Mouse (Mus musculus) intestine, postnatal 0 days (tissue): ENCODE measurements around the gene Usp8. TPM values are rescaled to one million over a fixed set of nuclear protein-coding genes. Genes with fewer than 3 reads are reported as not detected.

Experiments
- ATAC-seq: fragments of 200-750 bp; cut with Nextera tagmentation; 2 replicates; pipeline ENCODE4 v1.8.0; 2017; ENCODE audit warnings: mild to moderate bottlenecking, moderate TSS enrichment, moderate library complexity
- H3K27ac ChIP-seq: fragments of 300-500 bp; sonication (generic); 2 replicates; pipeline ENCODE4 v1.5.1; 2014; ENCODE audit warnings: mild to moderate bottlenecking, low read depth, low read length, moderate library complexity
- H3K27me3 ChIP-seq: fragments of 300-500 bp; sonication (generic); replicated peaks from 2 replicates; pipeline ENCODE4 v1.6.1; 2014; ENCODE audit warnings: low read length, mixed read lengths; ENCODE audit not compliant: control insufficient read depth, insufficient read depth
- H3K36me3 ChIP-seq: fragments of 300-500 bp; sonication (generic); 2 replicates; pipeline ENCODE4 v1.6.1; 2014; ENCODE audit warnings: mild to moderate bottlenecking, moderate library complexity; ENCODE audit not compliant: control insufficient read depth, insufficient read depth
- H3K4me1 ChIP-seq: fragments of 300-500 bp; sonication (generic); replicated peaks from 2 replicates; pipeline ENCODE4 v1.6.1; 2014; ENCODE audit warnings: antibody characterized with exemption, low read length, mixed read lengths; ENCODE audit not compliant: control insufficient read depth, insufficient read depth
- H3K4me2 ChIP-seq: fragments of 300-500 bp; sonication (generic); replicated peaks from 2 replicates; pipeline ENCODE4 v1.6.1; 2014; ENCODE audit warnings: low read depth, mild to moderate bottlenecking, moderate library complexity
- H3K4me3 ChIP-seq: fragments of 300-500 bp; sonication (generic); 2 replicates; pipeline ENCODE4 v1.5.1; 2014; ENCODE audit warnings: low read depth, low read length
- H3K9ac ChIP-seq: fragments of 300-500 bp; sonication (generic); 2 replicates; pipeline ENCODE4 v1.6.1; 2014; ENCODE audit warnings: mild to moderate bottlenecking, low read depth, low read length
- H3K9me3 ChIP-seq: fragments of 300-500 bp; sonication (generic); 2 replicates; pipeline ENCODE4 v1.6.1; 2016; ENCODE audit warnings: mixed run types; ENCODE audit not compliant: control insufficient read depth
- CTCF ChIP-seq: sonication (generic); IDR thresholded peaks from 2 replicates; pipeline ENCODE4 v1.5.1; 2016; ENCODE audit warnings: low read depth, mild to moderate bottlenecking, control low read depth, antibody characterized with exemption, moderate library complexity
- WGBS: fragments of 180-500 bp; shearing (Covaris S2); extraction: QIAGEN DNeasy Blood & Tissue Kit; methylation state at CpG from one replicate; pipeline ENCODE4 v1.1.7; 2014; 5-methylcytosine and 5-hydroxymethylcytosine counted together
- polyA plus RNA-seq: library from polyadenylated mRNA; unstranded; fragments of >200 nt; fragmentation: Nextera tagmentation; extraction: Ambion mirVana; gene quantifications from 2 replicates; pipeline ENCODE4 v1.2.1, GENCODE M21; 2015

Gene Usp8
- polyA plus RNA-seq, 1 experiment from 2014 or later = 17.7 TPM

DNA sequence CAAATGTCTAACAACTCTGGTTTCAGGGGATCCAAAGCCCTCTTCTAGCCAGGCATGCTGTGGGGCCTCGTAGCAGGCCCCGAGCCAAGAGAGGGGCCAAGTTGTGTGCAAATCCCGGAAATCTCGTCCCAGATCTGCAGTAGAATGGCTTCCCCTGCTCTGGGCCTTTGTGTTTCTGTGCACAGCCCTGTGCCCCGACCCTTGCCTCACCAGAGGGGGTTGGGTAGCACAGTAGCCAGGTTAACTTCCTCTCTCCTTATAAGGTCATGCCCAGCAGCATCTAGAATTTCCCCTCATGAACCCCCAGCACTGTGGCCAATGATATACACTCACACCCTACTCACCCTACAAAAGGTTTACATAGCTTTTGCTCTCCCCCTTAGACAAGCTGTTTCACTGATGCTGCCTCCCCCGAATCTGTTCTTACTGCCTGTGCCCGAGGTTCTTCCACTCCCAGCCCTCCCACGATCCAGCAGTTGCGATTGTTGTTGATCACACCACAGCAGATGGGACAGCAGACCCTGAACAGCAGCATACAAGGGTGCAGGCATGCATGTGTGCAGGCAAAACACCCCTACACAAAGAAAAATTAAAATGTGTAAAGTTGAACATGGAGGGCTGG is 80.7 kb downstream of the Usp8 start:
- H3K9ac ChIP-seq = no peak overlapping the region
- WGBS = 45% methylated on average over 9 of the region's 9 CpGs
- ATAC-seq = no peak

DNA sequence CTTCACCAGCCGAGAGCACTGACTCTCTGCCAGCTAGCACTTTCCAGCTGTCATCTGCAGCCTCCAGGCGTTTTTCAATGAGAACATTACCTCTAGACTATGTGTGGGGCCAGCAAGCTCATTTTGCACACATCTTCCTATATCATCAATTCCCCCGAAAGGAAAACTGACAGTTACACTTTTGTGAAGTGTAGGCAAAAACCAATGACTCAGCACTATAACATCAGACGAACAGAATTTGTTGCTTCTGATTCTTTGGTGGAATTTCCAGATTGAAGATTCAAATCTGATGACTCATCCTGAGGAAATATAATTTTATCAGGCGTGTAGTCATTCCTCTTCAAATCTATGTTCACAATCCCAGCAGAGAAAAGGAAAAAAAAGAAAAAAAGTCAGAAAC is 85.5 kb downstream of the Usp8 start:
- H3K9me3 ChIP-seq = no peaks in the 10 kb centered on the region
- H3K27ac ChIP-seq = no peak overlapping the region
- ATAC-seq = no peak
- no peak overlapping the region for H3K9ac ChIP-seq
- no peak overlapping the region for H3K4me2 ChIP-seq
- peaks cover 60% of the 10 kb centered on the region for H3K36me3 ChIP-seq
- H3K4me3 ChIP-seq = no peak overlapping the region
- WGBS = 73% methylated on average over 5 of the region's 5 CpGs
- no peaks in the 10 kb centered on the region for H3K4me1 ChIP-seq
- TF ChIP-seq CTCF = no peak
- no peaks in the 10 kb centered on the region for H3K27me3 ChIP-seq

More for the DNA sequence above, 80.7 kb downstream of the Usp8 start:
- Histone ChIP-seq H3K4me1 (no peaks in the 10 kb centered on the region), H3K4me2 (no peak overlapping the region), H3K9me3 (no peaks in the 10 kb centered on the region), H3K36me3 (peaks cover 26% of the 10 kb centered on the region), H3K27me3 (no peaks in the 10 kb centered on the region), H3K4me3 (no peak overlapping the region), H3K27ac (no peak overlapping the region)
- TF ChIP-seq CTCF = no peak

DNA sequence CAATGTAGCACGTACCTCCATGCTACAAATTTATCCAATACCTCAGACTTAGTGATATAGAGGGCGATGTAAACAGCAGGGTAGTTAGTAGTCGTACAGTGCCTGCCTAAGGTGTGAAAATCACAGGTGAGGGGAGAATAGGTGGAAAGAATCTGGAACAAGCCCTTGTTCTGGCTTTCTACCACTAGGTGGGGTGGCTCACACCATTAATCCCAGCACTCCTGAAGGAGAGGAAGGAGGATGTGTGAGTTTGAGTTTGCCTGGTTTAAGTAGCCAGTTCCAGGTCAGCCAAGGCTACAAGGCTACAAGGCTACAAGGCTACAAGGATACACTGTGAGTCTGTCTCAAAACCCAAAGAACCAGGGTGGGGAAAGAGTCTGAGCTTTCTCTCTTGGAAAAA is 88.6 kb downstream of the Usp8 start:
- Histone ChIP-seq H3K27me3 (no peaks in the 10 kb centered on the region), H3K27ac (no peak overlapping the region), H3K4me1 (no peaks in the 10 kb centered on the region), H3K4me2 (no peak overlapping the region), H3K9ac (no peak overlapping the region), H3K9me3 (no peaks in the 10 kb centered on the region), H3K36me3 (peaks cover 81% of the 10 kb centered on the region), H3K4me3 (no peak overlapping the region)
- TF ChIP-seq CTCF = peak; percentile 64
- 79% methylated on average over 3 of the region's 3 CpGs for WGBS
- no peak for ATAC-seq

DNA sequence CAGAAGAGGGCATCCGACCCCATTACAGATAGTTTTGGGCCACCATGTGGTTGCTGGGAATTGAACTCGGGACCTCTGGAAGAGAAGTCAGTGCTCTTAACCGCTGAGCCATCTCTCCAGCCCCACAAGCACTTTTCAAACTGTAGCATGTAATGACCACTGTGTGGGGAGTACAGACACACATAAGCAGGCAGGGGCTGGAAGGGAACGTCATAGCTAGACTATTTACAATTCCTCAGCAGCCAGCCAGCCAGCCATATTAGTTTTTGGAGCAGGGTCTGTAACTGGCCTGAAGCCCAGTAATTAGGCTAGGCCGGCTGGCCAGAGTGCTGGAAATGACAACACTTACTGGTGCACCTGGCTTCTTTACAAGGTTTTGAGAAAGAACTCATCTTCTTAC is 91.3 kb downstream of the Usp8 start:
- Histone ChIP-seq H3K9me3 (no peaks in the 10 kb centered on the region), H3K36me3 (peaks cover 65% of the 10 kb centered on the region), H3K27me3 (no peaks in the 10 kb centered on the region), H3K4me2 (no peak overlapping the region), H3K4me1 (no peaks in the 10 kb centered on the region), H3K27ac (no peak overlapping the region), H3K9ac (no peak overlapping the region), H3K4me3 (no peak overlapping the region)
- TF ChIP-seq CTCF = 0 out of 2 replicates have a peak, but pooled peaks have one; percentile 1
- ATAC-seq = no peak
- 78% methylated on average over 5 of the region's 5 CpGs for WGBS

DNA sequence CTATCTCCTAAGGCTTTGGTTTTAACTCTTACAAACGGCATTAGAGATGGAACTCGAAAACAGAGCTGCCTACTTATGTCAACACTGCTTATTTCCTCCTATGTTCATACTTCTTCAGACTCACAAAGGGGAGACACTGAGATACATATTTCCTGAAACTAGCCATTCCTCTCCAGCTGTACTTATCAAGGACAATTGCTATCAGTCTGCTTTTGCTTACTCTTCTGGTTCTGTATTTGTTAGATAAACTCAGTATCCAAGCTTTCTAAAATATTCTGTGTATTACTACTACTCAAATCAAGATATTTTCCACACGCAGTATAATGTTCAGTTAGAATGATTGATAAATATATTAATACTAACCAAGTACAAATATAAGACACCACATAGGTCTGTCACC is 94.9 kb downstream of the Usp8 start:
- Histone ChIP-seq H3K4me3 (no peak overlapping the region), H3K4me1 (no peaks in the 10 kb centered on the region), H3K4me2 (no peak overlapping the region), H3K36me3 (peaks cover 67% of the 10 kb centered on the region), H3K27ac (no peak overlapping the region), H3K27me3 (no peaks in the 10 kb centered on the region), H3K9me3 (no peaks in the 10 kb centered on the region), H3K9ac (no peak overlapping the region)
- 92% methylated on average over 3 of the region's 3 CpGs for WGBS
- TF ChIP-seq CTCF = no peak
- no peak for ATAC-seq

Other genes with a start within 250 kb of the Usp8 start
- 0.07 and 0.12 TPM in 2 replicates for gene Atp8b4, start 206.7 kb upstream of the Usp8 start, polyA plus RNA-seq
- 36.1 and 41.1 TPM in 2 replicates for gene Slc27a2, start 154.9 kb upstream of the Usp8 start, polyA plus RNA-seq
- gene Hdc, start 88.0 kb upstream of the Usp8 start, polyA plus RNA-seq = 0.92 and 1.2 TPM in 2 replicates
- 13.8 and 14.7 TPM in 2 replicates for gene Gabpb1, start 31.0 kb upstream of the Usp8 start, polyA plus RNA-seq
- gene Usp50, start 76.1 kb downstream of the Usp8 start, polyA plus RNA-seq = 2.0 and 2.3 TPM in 2 replicates
- 34.6 and 35.3 TPM in 2 replicates for gene Trpm7, start 168.9 kb downstream of the Usp8 start, polyA plus RNA-seq
- 77.3 and 87.4 TPM in 2 replicates for gene Sppl2a, start 225.9 kb downstream of the Usp8 start, polyA plus RNA-seq